Mouse (Mus musculus) stomach, postnatal 0 days (tissue): ENCODE measurements around the gene Sertad1. TPM values are rescaled to one million over a fixed set of nuclear protein-coding genes. Genes with fewer than 3 reads are reported as not detected.
A peak's percentile ranks its signal among the peaks of the same experiment; 100 is the strongest.

Source experiments
- ATAC-seq: fragments of 200-750 bp; cut with Nextera tagmentation; 2 replicates; pipeline ENCODE4 v1.8.0; 2017; ENCODE audit not compliant: low FRiP score, low TSS enrichment
- DNase-seq: peaks from one replicate; pipeline ENCODE4 v3.0.0-alpha.2; 2016; ENCODE audit warnings: low spot score
- H3K27ac ChIP-seq: fragments of 300-500 bp; sonication (generic); replicated peaks from 2 replicates; pipeline ENCODE4 v1.5.1; 2014; ENCODE audit warnings: mild to moderate bottlenecking, control low read depth
- H3K27me3 ChIP-seq: fragments of 300-500 bp; sonication (generic); 2 replicates; pipeline ENCODE4 v1.6.1; 2014; ENCODE audit warnings: low read length; ENCODE audit not compliant: control insufficient read depth, insufficient read depth
- H3K36me3 ChIP-seq: fragments of 300-500 bp; sonication (generic); 2 replicates; pipeline ENCODE4 v1.6.1; 2014; ENCODE audit warnings: low read length, mixed read lengths; ENCODE audit not compliant: control insufficient read depth, insufficient read depth
- H3K4me1 ChIP-seq: fragments of 300-500 bp; sonication (generic); replicated peaks from 2 replicates; pipeline ENCODE4 v1.6.1; 2014; ENCODE audit warnings: antibody characterized with exemption; ENCODE audit not compliant: control insufficient read depth, insufficient read depth
- H3K4me2 ChIP-seq: fragments of 300-500 bp; sonication (generic); replicated peaks from 2 replicates; pipeline ENCODE4 v1.6.1; 2014; ENCODE audit warnings: low read depth, mild to moderate bottlenecking, control low read depth, moderate library complexity
- H3K4me3 ChIP-seq: fragments of 300-500 bp; sonication (generic); 2 replicates; pipeline ENCODE4 v1.5.1; 2014; ENCODE audit warnings: low read depth, low read length, control low read depth
- H3K9ac ChIP-seq: fragments of 300-500 bp; sonication (generic); 2 replicates; pipeline ENCODE4 v1.6.1; 2014; ENCODE audit warnings: mild to moderate bottlenecking, low read length, control low read depth, mixed read lengths
- H3K9me3 ChIP-seq: fragments of 300-500 bp; sonication (generic); 2 replicates; pipeline ENCODE4 v1.6.1; 2016; ENCODE audit warnings: low read length; ENCODE audit not compliant: control insufficient read depth
- CTCF ChIP-seq: IDR thresholded peaks from 2 replicates; pipeline ENCODE4 v1.5.1; 2016; ENCODE audit warnings: antibody characterized with exemption, low read depth, mild to moderate bottlenecking, moderate library complexity
- EP300 ChIP-seq: optimal IDR thresholded peaks from 2 replicates; pipeline ENCODE3; 2016; ENCODE audit warnings: antibody characterized with exemption
- WGBS: fragments of 180-500 bp; shearing (Covaris S2); extraction: QIAGEN DNeasy Blood & Tissue Kit; methylation state at CpG from one replicate; pipeline ENCODE4 v1.1.7; 2014; 5-methylcytosine and 5-hydroxymethylcytosine counted together
- polyA plus RNA-seq: library from polyadenylated mRNA; unstranded; fragments of >200 nt; fragmentation: Nextera tagmentation; extraction: Ambion mirVana; gene quantifications from 2 replicates; pipeline ENCODE4 v1.2.1, GENCODE M21; 2015

Sertad1 gene
- 50.0 and 53.0 TPM in 2 replicates for polyA plus RNA-seq

DNA sequence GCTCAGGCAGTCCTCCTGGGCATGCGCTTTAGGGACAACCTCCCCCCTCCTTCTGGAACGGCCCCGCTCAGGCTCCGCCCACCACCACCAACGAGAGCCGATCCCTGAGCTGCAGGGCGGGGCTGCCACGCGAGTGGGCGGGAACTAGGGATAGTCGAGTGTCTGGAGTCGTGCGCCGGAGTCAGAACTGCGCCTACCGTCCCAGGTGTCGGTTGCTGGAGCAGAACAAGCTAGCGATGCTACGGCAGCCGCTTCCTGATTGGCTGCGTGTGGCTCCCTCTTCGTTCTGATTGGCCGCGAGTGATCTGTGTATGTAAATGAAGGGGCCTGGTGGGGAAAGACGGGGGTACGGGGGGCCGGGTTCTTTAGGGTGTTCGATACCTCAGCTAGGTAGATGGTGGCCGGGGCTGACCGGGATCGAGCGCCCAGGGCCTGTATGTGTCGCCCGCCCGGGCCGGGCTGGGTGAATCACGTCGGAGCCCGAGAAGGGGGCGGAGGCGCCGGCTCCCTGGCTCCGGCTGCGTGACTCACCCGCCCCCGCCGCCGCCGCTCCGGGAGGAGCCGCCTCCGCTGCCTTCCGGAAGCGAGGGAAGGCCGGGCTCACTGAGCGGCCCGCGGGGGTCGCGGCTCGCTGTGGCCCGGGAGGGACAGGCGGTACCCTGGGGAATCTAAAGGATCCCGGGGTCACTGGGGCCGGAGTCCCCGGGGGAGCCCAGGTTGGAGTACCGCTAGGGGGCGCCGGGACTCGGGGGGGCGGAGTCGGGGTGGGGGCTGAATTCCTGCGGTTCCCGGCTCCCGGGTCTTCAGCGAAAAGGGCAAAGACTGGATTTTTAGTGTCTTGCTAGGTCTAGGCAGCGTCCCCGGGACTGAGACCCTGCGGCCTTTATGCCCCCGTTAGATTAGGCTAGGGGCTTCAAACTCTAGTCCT, at the start of gene Sertad1:
TSS of gene Sertad1 (plus strand) at position 141 of the 928 bp plus-strand sequence.
- no peaks in the 10 kb centered on the region for H3K27me3 ChIP-seq
- DNase-seq (peak; percentile 100), ATAC-seq (peak; percentile 93)
- peak within 1 kb of the TSS; percentile 73 for H3K4me2 ChIP-seq
- under 1% methylated on average over 64 of the region's 80 CpGs for WGBS
- peaks cover 10% of the 10 kb centered on the region; the same call in 1 of the 2 replicates for H3K4me1 ChIP-seq
- no peaks in the 10 kb centered on the region for H3K9me3 ChIP-seq
- H3K9ac ChIP-seq = peak within 1 kb of the TSS; percentile 88
- TF ChIP-seq CTCF (peak; percentile 69), EP300 (peak; percentile 34)
- H3K36me3 ChIP-seq = peaks cover 6% of the 10 kb centered on the region
- H3K4me3 ChIP-seq = peak within 1 kb of the TSS; percentile 84
- peak within 1 kb of the TSS; percentile 98 for H3K27ac ChIP-seq

DNA sequence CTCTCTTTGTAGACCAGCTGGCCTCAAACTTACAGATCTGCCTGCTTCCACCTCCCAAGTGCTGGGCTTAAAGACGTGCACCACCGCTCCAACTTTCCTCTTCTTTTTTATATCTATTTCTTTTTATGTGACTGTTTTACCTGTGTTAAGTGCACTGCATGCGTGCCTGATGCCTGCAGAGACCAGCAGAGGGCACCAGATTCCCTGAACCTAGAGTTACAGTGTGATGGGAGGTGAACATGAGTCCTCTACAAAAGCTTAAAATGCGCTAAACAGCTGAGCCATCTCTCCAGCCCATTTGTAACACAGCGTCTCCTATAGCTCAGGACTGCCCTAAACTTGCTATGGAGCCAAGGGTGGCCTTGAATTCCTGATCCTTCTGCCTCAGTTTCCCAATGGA, 49.2 kb upstream of the Sertad1 start:
- H3K27ac ChIP-seq = no peak overlapping the region
- no peak overlapping the region for H3K4me3 ChIP-seq
- WGBS = 57% methylated on average over 5 of the region's 5 CpGs
- H3K36me3 ChIP-seq = no peaks in the 10 kb centered on the region
- H3K4me2 ChIP-seq = no peak overlapping the region
- H3K27me3 ChIP-seq = no peaks in the 10 kb centered on the region
- DNase-seq (peak; percentile 35), ATAC-seq (no peak)
- no peaks in the 10 kb centered on the region for H3K4me1 ChIP-seq
- no peaks in the 10 kb centered on the region for H3K9me3 ChIP-seq
- peak; percentile 71 for TF ChIP-seq CTCF
- TF ChIP-seq EP300 = no peak
- H3K9ac ChIP-seq = no peak overlapping the region

DNA sequence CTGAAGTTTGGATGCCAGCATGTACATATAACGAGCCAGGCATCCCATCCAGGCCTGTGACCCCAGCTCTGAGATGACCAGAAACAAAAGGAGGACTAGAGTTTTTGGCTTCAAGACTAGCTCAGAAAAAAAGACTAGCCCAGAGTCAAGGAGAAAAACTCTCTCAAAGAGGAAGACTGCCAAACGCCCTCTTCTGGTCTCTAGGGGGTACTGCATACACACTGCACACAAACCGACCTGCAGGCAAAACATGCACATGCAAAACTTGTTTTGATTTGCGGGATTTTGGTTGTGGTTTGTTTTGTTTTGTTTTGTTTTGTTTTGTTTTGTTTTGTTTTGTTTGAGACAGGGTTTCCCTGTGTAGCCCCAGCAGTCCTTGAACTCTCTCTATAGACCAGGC, 46.7 kb upstream of the Sertad1 start:
- H3K9ac ChIP-seq = no peak overlapping the region
- DNase-seq = no peak
- WGBS = 78% methylated on average over 4 of the region's 4 CpGs
- H3K4me1 ChIP-seq = no peaks in the 10 kb centered on the region
- H3K9me3 ChIP-seq = no peaks in the 10 kb centered on the region
- H3K4me3 ChIP-seq = no peak overlapping the region
- TF ChIP-seq EP300 (no peak), CTCF (peak; percentile 46)
- H3K27ac ChIP-seq = no peak overlapping the region
- ATAC-seq = no peak
- no peaks in the 10 kb centered on the region for H3K27me3 ChIP-seq
- H3K36me3 ChIP-seq = no peaks in the 10 kb centered on the region
- H3K4me2 ChIP-seq = no peak overlapping the region

DNA sequence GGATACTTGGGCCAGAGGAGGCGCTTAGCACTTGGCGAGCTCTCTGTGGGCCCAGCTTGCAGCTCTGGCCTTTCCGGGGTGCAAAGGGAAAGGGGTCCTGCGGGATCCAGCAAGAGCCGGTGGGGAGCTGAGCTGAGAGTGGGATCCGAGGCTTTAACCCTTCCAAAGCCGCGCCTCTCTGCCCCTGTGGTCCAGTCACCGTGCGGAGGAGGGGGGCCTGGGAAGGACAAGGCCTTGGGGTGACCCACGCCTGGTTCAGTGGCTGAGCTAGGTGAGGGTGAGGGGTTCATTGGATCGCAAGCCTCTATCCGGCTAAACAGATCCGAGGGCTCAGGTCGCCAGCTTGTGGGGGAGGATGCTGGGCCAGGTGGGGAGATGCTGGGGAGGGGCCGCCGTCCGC, 40.7 kb upstream of the Sertad1 start:
- Histone ChIP-seq H3K36me3 (no peaks in the 10 kb centered on the region), H3K9me3 (no peaks in the 10 kb centered on the region), H3K27me3 (no peaks in the 10 kb centered on the region), H3K4me3 (peak overlapping the region; percentile 40), H3K4me2 (peak overlapping the region; percentile 86), H3K27ac (no peak overlapping the region), H3K9ac (peak overlapping the region; percentile 65), H3K4me1 (peaks cover 3% of the 10 kb centered on the region; the same call in 1 of the 2 replicates)
- WGBS = 12% methylated on average over 16 of the region's 18 CpGs
- ATAC-seq (no peak), DNase-seq (no peak)
- TF ChIP-seq CTCF (no peak), EP300 (no peak)

DNA sequence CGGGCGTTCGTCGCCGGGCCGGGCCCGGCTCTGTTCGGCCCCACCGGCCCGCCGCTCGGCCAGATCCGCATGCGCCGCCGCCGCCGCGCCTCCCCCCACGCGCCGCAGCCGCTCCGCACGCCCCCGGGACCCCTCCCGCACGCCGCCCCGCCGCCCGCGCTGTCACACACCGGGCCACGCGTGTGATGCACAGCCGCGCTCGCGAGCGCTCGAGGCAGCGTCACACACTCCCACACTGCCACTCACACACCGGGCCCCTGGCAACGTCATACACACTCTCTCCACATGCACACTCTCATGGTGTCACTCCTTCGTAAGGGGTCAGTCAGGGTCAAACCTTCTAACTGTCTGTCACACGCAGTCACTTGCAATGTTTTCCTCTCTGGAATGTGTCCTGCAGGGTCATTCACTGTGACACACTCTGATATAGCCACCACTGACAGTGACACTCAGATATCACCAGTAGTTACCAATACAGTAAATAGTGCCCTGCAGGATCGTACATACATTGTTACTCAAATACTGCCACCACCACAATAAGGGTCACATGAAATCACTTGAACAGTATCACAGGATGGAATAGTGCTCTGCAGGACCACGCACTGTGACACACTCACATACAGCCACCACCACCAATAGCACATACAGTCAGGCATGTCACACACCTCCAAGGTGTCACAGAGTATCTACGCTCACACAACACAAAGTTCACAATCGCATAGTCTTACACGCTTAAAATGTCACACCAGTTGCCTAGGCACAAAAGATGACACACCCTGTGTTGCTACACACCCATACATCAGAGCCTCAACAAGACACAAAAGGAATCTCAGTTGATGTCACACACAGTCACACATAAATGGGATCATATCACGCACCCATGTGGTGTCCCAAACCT, 39.9 kb upstream of the Sertad1 start:
- TF ChIP-seq EP300 = no peak
- no peak for TF ChIP-seq CTCF
- Histone ChIP-seq H3K27me3 (no peaks in the 10 kb centered on the region), H3K4me3 (peak overlapping the region; percentile 40), H3K4me2 (peak overlapping the region; percentile 86), H3K9me3 (no peaks in the 10 kb centered on the region), H3K9ac (peak overlapping the region; percentile 65), H3K36me3 (no peaks in the 10 kb centered on the region), H3K27ac (no peak overlapping the region), H3K4me1 (peaks cover 3% of the 10 kb centered on the region; the same call in 1 of the 2 replicates)
- WGBS = 15% methylated on average over 19 of the region's 53 CpGs
- ATAC-seq (peak; percentile 12; the same call in 1 of the 2 replicates), DNase-seq (peak; percentile 51)
